Mouse (Mus musculus) spleen, adult 2 months (tissue): ENCODE measurements around the gene Haus2.

Source experiments
- CTCF ChIP-seq: fragments of 200-500 bp; IDR thresholded peaks from 2 replicates; pipeline ENCODE4 v1.5.1; 2011; ENCODE audit warnings: mild to moderate bottlenecking, inconsistent platforms; ENCODE audit not compliant: insufficient read depth, insufficient read length, insufficient replicate concordance; ENCODE audit errors: extremely low read depth
- POLR2A ChIP-seq: fragments of 200-500 bp; IDR thresholded peaks from 2 replicates; pipeline ENCODE4 v1.6.1; 2011; ENCODE audit warnings: low read depth, low read length, inconsistent platforms

DNA sequence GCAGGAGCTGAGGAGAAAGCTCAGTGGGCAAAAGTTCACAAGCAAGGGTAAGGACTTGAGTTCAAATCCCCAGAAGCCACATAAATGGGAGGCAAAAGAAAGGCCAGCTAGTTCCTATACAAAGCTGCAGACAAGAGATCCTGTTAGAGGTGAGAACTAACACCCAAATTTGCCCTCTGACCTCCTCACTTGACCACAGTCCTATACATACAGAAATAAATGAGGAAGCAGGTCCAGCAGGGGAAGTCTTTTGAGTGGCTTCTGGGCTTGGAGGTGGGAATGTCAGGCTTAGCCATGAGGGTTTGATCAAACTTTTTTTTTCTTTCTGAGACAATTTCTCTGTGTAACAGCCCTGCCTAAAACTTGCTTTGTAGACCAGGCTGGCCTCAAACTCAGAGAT, 13.7 kb downstream of the Haus2 start:
- no peak for TF ChIP-seq POLR2A
- TF ChIP-seq CTCF: no peak
